Mouse (Mus musculus) small intestine, adult 2 months (tissue): ENCODE data around the gene Fxn.

ENCODE experiments used
- CTCF ChIP-seq: fragments of 200-500 bp; IDR thresholded peaks from 2 replicates; pipeline ENCODE4 v1.5.1; 2012; ENCODE audit warnings: low read depth, mild to moderate bottlenecking, control low read depth, inconsistent platforms, low read length, moderate library complexity, mixed read lengths; ENCODE audit not compliant: insufficient replicate concordance, insufficient read length; ENCODE audit errors: extremely low read depth
- POLR2A ChIP-seq: fragments of 200-500 bp; IDR thresholded peaks from 2 replicates; pipeline ENCODE4 v1.6.1; 2012; ENCODE audit warnings: low read depth, mild to moderate bottlenecking, control low read depth, inconsistent platforms, low read length, moderate library complexity

- no peak for TF ChIP-seq POLR2A
- peak; percentile 81; the same call in 1 of the 2 replicates for TF ChIP-seq CTCF
These were observed 15.4 kb downstream of the Fxn start for GRCm38 (mm10) chr19:24264991-24265390.
